Mouse (Mus musculus): ENCODE measurements around the gene Lamc1. TPM values are rescaled to one million over a fixed set of nuclear protein-coding genes. Genes with fewer than 3 reads are reported as not detected.

The Lamc1 gene
- polyA plus RNA-seq, 1 experiment from 2014 or later: 14.4 TPM

GRCm38 (mm10) chr1:153320554-153321147, 11.9 kb downstream of the Lamc1 start:
- no peak for ATAC-seq
- Histone ChIP-seq H3K4me1 (replicated peaks; ENCODE audit: control insufficient read depth, insufficient read depth, low read length) (0 out of 2 replicates have a peak, but pooled peaks cover 2% of the 10 kb centered on the region), H3K27ac (ENCODE audit: low read length) (no peak overlapping the region), H3K9me3 (ENCODE audit: control insufficient read depth, low read length) (no peaks in the 10 kb centered on the region), H3K36me3 (ENCODE audit: control insufficient read depth, insufficient read depth) (no peaks in the 10 kb centered on the region), H3K9ac (replicated peaks; ENCODE audit: low read depth, low read length) (no peak overlapping the region), H3K27me3 (replicated peaks; ENCODE audit: control insufficient read depth, insufficient read depth, low read length) (no peaks in the 10 kb centered on the region), H3K4me3 (replicated peaks; ENCODE audit: low read length) (no peak overlapping the region), H3K4me2 (ENCODE audit: low read length) (no peak overlapping the region)
- WGBS: 30% methylated on average over 6 of the region's 6 CpGs

GRCm38 (mm10) chr1:153320121-153320520, 12.5 kb downstream of the Lamc1 start:
- H3K9ac ChIP-seq (replicated peaks; ENCODE audit: low read depth, low read length): no peak overlapping the region
- no peaks in the 10 kb centered on the region for H3K36me3 ChIP-seq (ENCODE audit: control insufficient read depth, insufficient read depth)
- WGBS: 62% methylated on average over 4 of the region's 4 CpGs

GRCm38 (mm10) chr1:153318741-153319140, 13.8 kb downstream of the Lamc1 start:
- Histone ChIP-seq H3K27ac (ENCODE audit: low read length) (no peak overlapping the region), H3K4me2 (ENCODE audit: low read length) (no peak overlapping the region), H3K9ac (replicated peaks; ENCODE audit: low read depth, low read length) (no peak overlapping the region), H3K4me1 (replicated peaks; ENCODE audit: control insufficient read depth, insufficient read depth, low read length) (0 out of 2 replicates have a peak, but pooled peaks cover 2% of the 10 kb centered on the region), H3K4me3 (replicated peaks; ENCODE audit: low read length) (no peak overlapping the region), H3K9me3 (ENCODE audit: control insufficient read depth, low read length) (no peaks in the 10 kb centered on the region), H3K36me3 (ENCODE audit: control insufficient read depth, insufficient read depth) (no peaks in the 10 kb centered on the region), H3K27me3 (replicated peaks; ENCODE audit: control insufficient read depth, insufficient read depth, low read length) (no peaks in the 10 kb centered on the region)
- no peak for ATAC-seq
- WGBS: 97% methylated on average over 1 of the region's 1 CpGs

More at GRCm38 (mm10) chr1:153320121-153320520, 12.5 kb downstream of the Lamc1 start:
- Histone ChIP-seq H3K27ac (ENCODE audit: low read length) (no peak overlapping the region), H3K27me3 (replicated peaks; ENCODE audit: control insufficient read depth, insufficient read depth, low read length) (no peaks in the 10 kb centered on the region), H3K4me3 (replicated peaks; ENCODE audit: low read length) (no peak overlapping the region), H3K4me2 (ENCODE audit: low read length) (no peak overlapping the region), H3K4me1 (replicated peaks; ENCODE audit: control insufficient read depth, insufficient read depth, low read length) (0 out of 2 replicates have a peak, but pooled peaks cover 2% of the 10 kb centered on the region), H3K9me3 (ENCODE audit: control insufficient read depth, low read length) (no peaks in the 10 kb centered on the region)
- ATAC-seq: no peak

GRCm38 (mm10) chr1:153318287-153318686, 14.3 kb downstream of the Lamc1 start:
- WGBS: 93% methylated on average over 7 of the region's 7 CpGs
- Histone ChIP-seq H3K36me3 (ENCODE audit: control insufficient read depth, insufficient read depth) (no peaks in the 10 kb centered on the region), H3K27ac (ENCODE audit: low read length) (no peak overlapping the region), H3K4me3 (replicated peaks; ENCODE audit: low read length) (no peak overlapping the region), H3K4me2 (ENCODE audit: low read length) (no peak overlapping the region), H3K4me1 (replicated peaks; ENCODE audit: control insufficient read depth, insufficient read depth, low read length) (0 out of 2 replicates have a peak, but pooled peaks cover 2% of the 10 kb centered on the region), H3K27me3 (replicated peaks; ENCODE audit: control insufficient read depth, insufficient read depth, low read length) (no peaks in the 10 kb centered on the region), H3K9me3 (ENCODE audit: control insufficient read depth, low read length) (no peaks in the 10 kb centered on the region), H3K9ac (replicated peaks; ENCODE audit: low read depth, low read length) (no peak overlapping the region)
- no peak for ATAC-seq

GRCm38 (mm10) chr1:153317486-153318260, 14.9 kb downstream of the Lamc1 start:
- no peak overlapping the region for H3K27ac ChIP-seq (ENCODE audit: low read length)
- WGBS: 89% methylated on average over 16 of the region's 16 CpGs
- H3K4me3 ChIP-seq (replicated peaks; ENCODE audit: low read length): no peak overlapping the region
- no peak for ATAC-seq
- H3K4me1 ChIP-seq (replicated peaks; ENCODE audit: control insufficient read depth, insufficient read depth, low read length): 0 out of 2 replicates have a peak, but pooled peaks cover 2% of the 10 kb centered on the region
- no peaks in the 10 kb centered on the region for H3K27me3 ChIP-seq (replicated peaks; ENCODE audit: control insufficient read depth, insufficient read depth, low read length)
- H3K9me3 ChIP-seq (ENCODE audit: control insufficient read depth, low read length): no peaks in the 10 kb centered on the region
- no peaks in the 10 kb centered on the region for H3K36me3 ChIP-seq (ENCODE audit: control insufficient read depth, insufficient read depth)
- H3K9ac ChIP-seq (replicated peaks; ENCODE audit: low read depth, low read length): no peak overlapping the region
- H3K4me2 ChIP-seq (ENCODE audit: low read length): no peak overlapping the region

- H3K27me3 ChIP-seq (replicated peaks; ENCODE audit: control insufficient read depth, insufficient read depth, low read length): no peaks in the 10 kb centered on the region
- H3K4me3 ChIP-seq (replicated peaks; ENCODE audit: low read length): no peak overlapping the region
- no peak overlapping the region for H3K4me2 ChIP-seq (ENCODE audit: low read length)
- no peak for ATAC-seq
- no peaks in the 10 kb centered on the region for H3K36me3 ChIP-seq (ENCODE audit: control insufficient read depth, insufficient read depth)
- H3K4me1 ChIP-seq (replicated peaks; ENCODE audit: control insufficient read depth, insufficient read depth, low read length): 0 out of 2 replicates have a peak, but pooled peaks cover 2% of the 10 kb centered on the region
- no peaks in the 10 kb centered on the region for H3K9me3 ChIP-seq (ENCODE audit: control insufficient read depth, low read length)
- 59% methylated on average over 8 of the region's 8 CpGs for WGBS
- no peak overlapping the region for H3K9ac ChIP-seq (replicated peaks; ENCODE audit: low read depth, low read length)
- H3K27ac ChIP-seq (ENCODE audit: low read length): no peak overlapping the region
These were observed 15.6 kb downstream of the Lamc1 start for GRCm38 (mm10) chr1:153316956-153317355.

GRCm38 (mm10) chr1:153316286-153316685, 16.3 kb downstream of the Lamc1 start:
- no peak for ATAC-seq
- no peak overlapping the region for H3K4me3 ChIP-seq (replicated peaks; ENCODE audit: low read length)
- H3K27ac ChIP-seq (ENCODE audit: low read length): no peak overlapping the region

GRCm38 (mm10) chr1:153315121-153315520, 17.5 kb downstream of the Lamc1 start:
- no peak overlapping the region for H3K27ac ChIP-seq (ENCODE audit: low read length)
- H3K4me3 ChIP-seq (replicated peaks; ENCODE audit: low read length): no peak overlapping the region
- no peaks in the 10 kb centered on the region for H3K27me3 ChIP-seq (replicated peaks; ENCODE audit: control insufficient read depth, insufficient read depth, low read length)
- 74% methylated on average over 6 of the region's 6 CpGs for WGBS
- no peak overlapping the region for H3K9ac ChIP-seq (replicated peaks; ENCODE audit: low read depth, low read length)
- no peaks in the 10 kb centered on the region for H3K4me1 ChIP-seq (replicated peaks; ENCODE audit: control insufficient read depth, insufficient read depth, low read length)
- no peak for ATAC-seq
- no peaks in the 10 kb centered on the region for H3K9me3 ChIP-seq (ENCODE audit: control insufficient read depth, low read length)
- no peaks in the 10 kb centered on the region for H3K36me3 ChIP-seq (ENCODE audit: control insufficient read depth, insufficient read depth)
- no peak overlapping the region for H3K4me2 ChIP-seq (ENCODE audit: low read length)

More at GRCm38 (mm10) chr1:153316286-153316685, 16.3 kb downstream of the Lamc1 start:
- Histone ChIP-seq H3K4me2 (ENCODE audit: low read length) (no peak overlapping the region), H3K9ac (replicated peaks; ENCODE audit: low read depth, low read length) (no peak overlapping the region), H3K27me3 (replicated peaks; ENCODE audit: control insufficient read depth, insufficient read depth, low read length) (no peaks in the 10 kb centered on the region), H3K36me3 (ENCODE audit: control insufficient read depth, insufficient read depth) (no peaks in the 10 kb centered on the region), H3K9me3 (ENCODE audit: control insufficient read depth, low read length) (no peaks in the 10 kb centered on the region), H3K4me1 (replicated peaks; ENCODE audit: control insufficient read depth, insufficient read depth, low read length) (0 out of 2 replicates have a peak, but pooled peaks cover 2% of the 10 kb centered on the region)

GRCm38 (mm10) chr1:153312992-153313391, 19.6 kb downstream of the Lamc1 start:
- Histone ChIP-seq H3K27me3 (replicated peaks; ENCODE audit: control insufficient read depth, insufficient read depth, low read length) (no peaks in the 10 kb centered on the region), H3K9ac (replicated peaks; ENCODE audit: low read depth, low read length) (no peak overlapping the region), H3K36me3 (ENCODE audit: control insufficient read depth, insufficient read depth) (no peaks in the 10 kb centered on the region), H3K9me3 (ENCODE audit: control insufficient read depth, low read length) (no peaks in the 10 kb centered on the region), H3K4me3 (replicated peaks; ENCODE audit: low read length) (no peak overlapping the region), H3K4me2 (ENCODE audit: low read length) (no peak overlapping the region), H3K27ac (ENCODE audit: low read length) (no peak overlapping the region), H3K4me1 (replicated peaks; ENCODE audit: control insufficient read depth, insufficient read depth, low read length) (peaks cover 16% of the 10 kb centered on the region)
- ATAC-seq: no peak
- WGBS: 97% methylated on average over 5 of the region's 5 CpGs
